Mouse (Mus musculus) C2C12 (cell line): ENCODE results near the gene Tsc22d1.
A peak's percentile ranks its signal among the peaks of the same experiment; 100 is the strongest.

Experiments
- CTCF ChIP-seq: IDR thresholded peaks from one replicate; pipeline ENCODE4 v1.5.1; 2011; ENCODE audit not compliant: control insufficient read depth, insufficient read depth, insufficient read length
- FOSL1 ChIP-seq: IDR thresholded peaks from one replicate; pipeline ENCODE4 v1.8.0; 2011; ENCODE audit warnings: mild to moderate bottlenecking, low read length; ENCODE audit not compliant: poor library complexity, insufficient read depth, severe bottlenecking
- MAX ChIP-seq: IDR thresholded peaks from one replicate; pipeline ENCODE4 v1.6.1; 2011; ENCODE audit warnings: mild to moderate bottlenecking, control low read depth
- MYOD1 ChIP-seq: IDR thresholded peaks from one replicate; pipeline ENCODE4 v1.6.1; 2011; ENCODE audit warnings: low read depth; ENCODE audit not compliant: control insufficient read depth, insufficient read length
- MYOG ChIP-seq: IDR thresholded peaks from one replicate; pipeline ENCODE4 v1.6.1; 2011; ENCODE audit not compliant: control insufficient read depth, insufficient read length; ENCODE audit errors: extremely low read depth

- TF ChIP-seq CTCF (peak; percentile 39), MYOG (no peak), MAX (no peak), FOSL1 (no peak), MYOD1 (no peak)
These were observed 52.0 kb downstream of the Tsc22d1 start for GRCm38 (mm10) chr14:76466641-76467323.
